Mouse (Mus musculus): ENCODE measurements around the gene Gm17622.

Gm17622 gene

DNA sequence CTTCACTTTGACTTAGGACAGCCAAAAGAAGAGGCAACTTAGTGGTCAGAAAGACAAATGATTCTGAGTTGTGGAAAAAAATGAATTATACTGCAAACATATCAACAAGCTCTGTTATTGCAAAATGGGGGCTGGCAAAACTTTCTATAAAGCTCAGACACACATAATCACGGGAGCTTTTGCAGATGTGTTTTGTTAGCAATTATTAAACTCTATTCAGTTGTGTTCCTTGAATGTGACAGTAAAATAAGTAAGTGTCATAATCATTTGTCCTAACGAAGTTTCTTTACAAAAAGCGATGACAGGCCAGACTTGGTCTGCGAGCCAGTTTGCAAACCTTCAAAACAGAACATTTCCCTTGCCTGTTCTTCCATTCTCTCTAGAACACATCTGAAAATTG lies 17.0 kb downstream of the Gm17622 start:
- in situ Hi-C loops (cut with MboI, MseI) = no loop called here

DNA sequence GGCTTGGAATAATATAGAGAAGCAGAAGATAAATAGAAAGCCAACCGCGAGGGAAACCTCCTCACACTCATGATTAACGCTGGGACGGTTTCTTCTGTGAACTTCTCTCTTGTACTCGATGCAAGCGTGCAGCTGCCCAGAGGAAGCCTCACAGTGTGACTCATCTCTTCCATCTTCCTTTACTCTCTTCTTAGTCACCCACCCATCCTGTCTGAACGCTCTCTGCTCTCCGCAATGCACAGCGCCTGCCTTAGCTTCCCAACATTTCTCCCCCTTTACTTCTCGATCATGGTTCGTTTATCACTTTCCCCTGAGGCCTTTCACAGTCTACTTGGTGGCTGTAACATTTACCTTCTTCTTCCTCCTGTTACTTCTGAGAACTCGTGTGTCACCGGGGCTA lies 20.1 kb downstream of the Gm17622 start:
- in situ Hi-C loops (cut with MboI, MseI) = no loop called here

DNA sequence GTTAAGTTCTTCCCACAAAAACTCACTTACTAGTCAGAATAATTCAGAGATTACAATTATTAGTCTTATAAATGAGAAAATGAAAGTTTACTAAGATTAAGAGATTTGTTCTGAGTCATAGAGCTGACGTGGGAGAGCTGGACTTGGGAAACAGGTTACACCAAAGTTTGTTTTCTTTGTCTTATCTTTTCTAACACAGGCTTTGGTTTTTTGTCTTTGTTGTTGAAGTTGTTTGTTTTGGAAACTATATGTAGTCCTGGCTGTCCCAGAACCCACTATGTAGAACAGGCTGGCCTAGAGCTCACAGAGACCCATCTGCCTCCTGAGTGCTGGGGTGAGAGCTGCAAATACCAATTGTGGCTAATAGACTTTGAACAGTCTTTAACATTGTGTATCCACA lies 20.7 kb downstream of the Gm17622 start:
- in situ Hi-C loops (cut with MboI, MseI) = no loop called here

DNA sequence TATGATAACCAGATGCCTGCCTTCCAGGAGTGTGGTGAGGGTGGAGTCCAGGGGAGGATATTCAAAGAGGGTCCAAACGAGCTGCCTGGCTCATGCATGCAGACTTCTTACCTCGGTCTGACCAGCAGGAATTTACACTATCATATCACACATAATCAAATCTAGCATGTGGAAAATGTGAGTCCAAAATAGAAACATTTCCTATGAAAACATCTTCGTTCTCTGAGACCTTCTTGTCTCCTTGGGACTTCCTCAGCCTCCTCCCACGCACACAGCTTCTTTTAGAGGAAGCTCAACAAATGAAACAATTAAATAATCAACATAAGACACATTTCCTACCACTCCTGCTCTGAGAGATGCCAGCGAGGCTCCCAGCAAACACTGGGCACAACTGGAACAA lies 21.4 kb downstream of the Gm17622 start:
- in situ Hi-C loops (cut with MboI, MseI) = no loop called here

DNA sequence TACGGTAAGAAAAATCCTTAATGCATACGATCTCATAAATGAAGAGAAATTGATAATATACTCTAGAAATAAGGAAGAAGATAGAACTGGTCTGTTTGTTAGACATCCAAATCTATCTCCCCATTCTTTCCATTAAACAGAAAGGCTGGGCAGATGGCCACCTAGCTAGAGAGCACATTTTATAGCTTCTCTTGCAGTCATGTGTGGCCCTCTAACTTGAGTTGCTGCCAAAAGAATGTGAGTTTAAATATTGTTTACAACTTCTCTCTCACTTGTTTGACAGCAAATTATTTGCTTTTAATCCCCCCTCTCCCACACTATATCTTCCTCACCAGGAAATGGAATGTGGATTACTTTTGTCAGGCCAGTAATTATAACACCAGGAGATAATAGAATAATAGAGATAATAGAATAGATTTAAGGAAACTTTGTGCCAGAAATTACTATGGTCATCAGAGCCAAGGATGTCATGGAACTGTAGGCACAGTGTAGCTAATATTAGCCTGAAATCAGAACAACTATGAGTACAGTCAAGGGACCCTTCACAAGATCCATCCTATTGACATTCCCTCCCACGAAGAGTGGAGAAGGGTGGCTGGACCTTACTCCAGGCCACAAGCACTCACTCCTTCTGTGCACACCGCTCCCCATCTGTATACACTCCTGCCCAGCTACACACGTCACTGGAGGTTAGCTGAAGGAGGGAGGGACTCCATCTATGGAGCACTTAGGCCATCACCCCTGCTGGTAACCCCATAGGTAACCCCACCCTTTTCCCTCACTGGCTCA lies 23.8 kb downstream of the Gm17622 start:
- in situ Hi-C loops (cut with MboI, MseI) = no loop called here

DNA sequence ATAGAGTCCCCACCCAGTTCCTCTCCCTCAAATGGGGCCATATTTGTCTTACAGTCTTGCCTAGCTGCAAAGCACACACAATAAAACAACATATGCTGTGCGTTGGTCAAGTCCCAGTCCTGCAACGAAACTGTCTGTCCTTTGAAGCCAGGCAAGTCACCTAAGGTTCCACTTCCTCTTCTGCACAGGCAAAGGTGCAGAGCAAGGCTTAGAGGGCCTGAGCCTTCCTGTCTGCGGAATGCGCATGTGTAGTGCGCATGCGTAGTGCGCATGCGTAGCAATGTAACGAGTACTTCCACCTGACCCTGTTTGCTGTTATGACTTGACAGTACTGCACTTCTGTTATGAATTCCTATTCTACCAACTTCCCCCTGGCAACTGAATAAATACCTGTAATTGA lies 25.7 kb downstream of the Gm17622 start:
- in situ Hi-C loops (cut with MboI, MseI) = no loop called here

DNA sequence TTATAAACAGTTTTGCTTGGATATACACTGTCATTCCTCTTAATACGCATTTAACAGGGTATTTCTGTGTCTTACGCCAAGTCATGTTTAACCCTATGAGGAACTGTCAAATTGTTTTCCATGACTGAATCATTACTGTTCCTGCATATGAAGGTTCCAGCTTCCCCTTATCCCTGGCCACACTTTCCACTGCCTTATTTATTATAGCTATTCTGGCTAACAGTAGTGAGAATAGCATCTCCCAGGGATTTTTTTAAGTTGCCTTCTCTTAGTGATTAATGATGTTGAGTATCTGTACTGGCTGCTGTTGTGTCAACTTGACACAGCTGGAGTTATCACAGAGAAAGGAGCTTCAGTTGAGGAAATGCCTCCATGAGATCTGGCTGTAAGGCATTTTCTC lies 26.8 kb downstream of the Gm17622 start:
- in situ Hi-C loops (cut with MboI, MseI) = no loop called here

DNA sequence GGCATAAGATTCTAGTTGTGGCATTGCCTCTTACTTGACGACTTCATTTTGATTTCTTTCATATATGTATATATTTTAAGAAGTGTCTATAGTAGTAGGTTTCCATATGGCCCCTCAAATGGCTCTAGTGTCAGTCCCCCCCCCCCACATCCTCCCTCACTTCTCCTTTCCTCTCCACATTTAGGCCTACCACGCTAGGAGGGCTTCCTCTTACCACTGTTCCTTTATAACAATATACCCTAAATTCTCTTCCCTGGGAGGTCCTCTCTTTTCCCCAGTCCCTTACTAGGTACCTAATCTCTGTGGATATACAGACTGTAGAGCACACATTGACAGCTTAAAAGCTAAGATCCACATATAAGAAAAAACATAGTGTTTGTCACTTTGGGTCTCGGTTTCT lies 30.8 kb downstream of the Gm17622 start:
- in situ Hi-C loops (cut with MboI, MseI) = no loop called here

DNA sequence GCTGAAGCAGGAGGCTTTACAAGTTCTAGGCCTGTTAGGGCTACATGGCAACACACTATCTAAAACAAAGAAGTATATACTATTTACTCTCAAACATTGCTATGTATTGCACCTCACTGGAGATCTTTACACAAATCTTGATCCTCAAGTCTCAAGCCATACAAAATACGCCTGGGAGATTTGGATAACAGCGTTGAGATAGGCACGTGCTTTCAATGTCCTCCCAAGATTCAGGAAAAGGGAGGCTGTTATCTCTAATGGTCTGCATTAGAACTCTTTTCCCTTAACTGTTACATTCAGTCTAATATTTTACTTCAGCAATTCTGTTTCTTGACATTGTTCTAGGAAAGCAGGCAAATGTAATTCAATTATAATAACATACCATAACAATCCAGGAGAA lies 36.5 kb downstream of the Gm17622 start:
- in situ Hi-C loops (cut with MboI, MseI) = no loop called here

DNA sequence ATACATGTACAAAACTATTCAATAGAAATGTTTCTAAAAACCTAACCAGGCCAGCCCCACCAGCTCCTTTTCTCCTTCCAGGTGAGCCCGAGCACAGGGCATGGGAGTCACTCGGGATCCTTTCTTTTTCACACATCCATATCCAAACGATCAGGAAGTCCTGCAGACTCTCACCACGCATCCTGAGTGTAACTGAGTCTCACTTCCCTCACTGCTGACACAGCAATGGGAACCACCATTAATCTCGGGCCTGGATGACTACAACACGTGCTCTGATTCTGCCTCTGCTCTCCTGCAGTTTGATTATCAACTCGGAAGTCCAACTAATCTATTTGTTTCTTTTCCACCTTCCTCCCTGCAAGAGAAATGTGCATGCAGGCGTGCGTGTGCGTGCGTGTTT lies 37.3 kb downstream of the Gm17622 start:
- in situ Hi-C loops (cut with MboI, MseI) = no loop called here

DNA sequence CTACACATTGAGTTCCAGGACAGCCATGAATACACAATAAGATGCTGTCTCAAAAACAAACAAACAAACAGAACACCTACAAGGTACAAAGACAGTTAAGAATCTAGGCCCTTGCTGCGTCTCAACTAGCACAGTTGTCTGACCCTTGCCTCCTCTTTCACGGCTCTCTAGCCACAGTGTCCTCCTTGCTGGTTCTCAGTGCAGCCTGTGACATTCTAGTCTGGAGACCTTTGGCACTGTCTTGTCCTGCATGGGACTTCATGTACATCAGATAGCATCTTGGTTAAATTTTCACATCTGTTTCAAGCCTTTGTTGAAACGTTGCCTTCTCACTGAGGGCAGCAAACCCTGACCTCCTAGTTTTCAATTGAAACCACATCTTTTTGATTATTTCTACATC lies 38.2 kb downstream of the Gm17622 start:
- in situ Hi-C loops (cut with MboI, MseI) = no loop called here

DNA sequence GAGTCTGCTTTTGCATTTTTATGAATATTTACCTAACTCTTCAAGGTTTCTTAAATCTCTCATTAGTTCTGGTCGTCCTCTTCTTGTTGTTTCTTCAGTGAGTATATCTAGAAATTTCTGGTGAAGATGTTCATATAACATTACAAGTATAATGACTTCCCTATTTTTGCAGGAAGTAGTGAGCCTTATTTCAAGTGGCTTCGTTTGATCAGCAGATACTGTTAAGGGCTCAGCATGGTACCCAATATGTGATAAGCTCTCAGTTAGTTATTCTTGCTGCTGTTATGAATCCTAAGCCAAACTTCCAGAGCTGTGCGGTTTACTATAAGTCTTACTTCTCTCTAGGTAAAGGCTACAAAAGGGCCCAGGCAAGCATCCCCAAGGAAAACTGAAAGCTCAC lies 39.0 kb downstream of the Gm17622 start:
- in situ Hi-C loops (cut with MboI, MseI) = no loop called here

DNA sequence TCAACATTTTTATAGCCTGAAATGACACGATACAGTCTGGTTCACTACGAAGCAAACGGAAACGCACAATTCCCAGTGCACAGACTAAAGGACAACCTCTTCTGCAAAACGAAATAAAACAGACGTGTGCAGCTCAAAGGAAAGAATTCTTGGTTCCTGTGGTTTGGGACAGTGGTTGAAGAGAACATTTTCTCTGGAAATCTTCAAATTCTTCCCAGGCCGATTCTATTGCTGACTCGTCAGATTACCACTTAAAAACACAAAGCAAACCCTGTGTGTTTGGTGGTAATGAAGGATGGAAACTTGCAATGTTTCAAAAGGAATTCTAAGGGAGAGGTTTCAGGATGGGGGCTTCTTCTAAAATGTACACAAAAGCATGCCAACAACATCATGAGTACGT lies 39.5 kb downstream of the Gm17622 start:
- in situ Hi-C loops (cut with MboI, MseI) = no loop called here

DNA sequence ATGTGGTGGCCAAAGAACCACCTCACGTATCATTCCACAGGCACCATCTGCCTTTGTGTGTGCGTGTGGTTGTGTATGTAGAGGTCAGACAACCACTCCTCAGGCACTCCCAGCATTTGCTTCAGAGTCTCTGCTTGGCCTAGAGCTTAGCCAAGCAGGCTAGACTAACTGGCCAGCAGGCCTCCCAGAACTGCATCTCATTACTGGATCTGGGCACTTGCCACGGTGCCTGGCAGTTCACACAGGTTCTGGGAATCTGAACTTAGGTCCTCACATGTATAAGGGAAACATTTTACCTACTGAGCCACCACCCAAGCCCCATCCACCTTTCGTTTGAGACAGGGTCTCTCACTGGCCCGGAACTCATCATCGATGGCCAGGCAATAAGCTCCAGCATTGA lies 41.6 kb downstream of the Gm17622 start:
- in situ Hi-C loops (cut with MboI, MseI) = no loop called here

DNA sequence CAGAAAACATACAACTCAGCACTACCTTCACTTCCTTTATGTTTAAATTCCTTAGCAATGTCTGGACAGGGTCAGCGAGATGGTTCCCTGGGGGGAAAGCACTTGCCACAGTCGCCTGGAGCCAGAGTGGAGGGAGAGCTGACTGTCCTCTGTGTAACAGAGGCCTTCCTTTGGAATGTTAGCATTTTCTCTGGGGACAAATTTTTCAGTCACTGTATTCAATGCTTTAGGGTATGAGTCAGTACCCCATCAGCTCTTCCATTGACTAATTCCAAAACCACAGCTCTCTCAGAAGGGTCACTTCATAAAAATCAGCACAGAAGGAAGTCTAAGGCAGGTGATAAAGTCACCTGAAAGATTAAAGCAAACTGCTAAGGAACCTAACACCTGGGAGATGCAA lies 43.2 kb downstream of the Gm17622 start:
- in situ Hi-C loops (cut with MboI, MseI) = no loop called here

DNA sequence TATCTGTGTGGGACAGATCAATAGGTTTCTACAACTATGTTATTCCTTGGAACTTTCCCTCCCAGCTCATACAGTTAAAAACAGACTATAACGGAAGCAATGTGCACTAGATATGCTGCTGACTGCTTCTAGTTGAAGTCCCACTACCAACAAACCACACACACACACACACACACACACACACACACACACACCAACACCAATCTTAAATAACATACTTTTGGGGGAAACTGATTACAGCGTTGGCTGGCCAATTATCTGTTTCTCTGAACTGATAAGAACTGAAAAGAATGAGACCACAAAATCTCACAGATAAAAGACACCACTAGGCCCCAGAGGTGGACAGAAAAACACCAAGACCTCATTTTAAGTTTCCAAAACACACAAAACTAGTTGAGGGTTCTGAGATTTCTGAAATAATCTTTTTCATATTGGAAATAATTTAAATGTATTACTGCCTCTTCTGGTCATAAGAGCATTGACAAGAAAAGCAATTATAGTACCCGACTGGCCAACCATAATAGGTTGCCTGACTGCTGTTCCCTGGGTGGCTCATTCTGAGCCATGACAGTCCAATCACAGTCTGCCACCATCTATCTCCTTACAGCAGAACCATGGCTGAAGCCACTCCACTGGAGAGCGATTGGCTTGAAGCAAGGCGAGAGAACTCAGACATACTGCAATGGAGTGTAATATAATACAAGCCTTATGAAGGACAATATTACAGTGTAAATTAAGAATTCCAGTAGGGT lies 46.5 kb downstream of the Gm17622 start:
- in situ Hi-C loops (cut with MboI, MseI) = no loop called here

DNA sequence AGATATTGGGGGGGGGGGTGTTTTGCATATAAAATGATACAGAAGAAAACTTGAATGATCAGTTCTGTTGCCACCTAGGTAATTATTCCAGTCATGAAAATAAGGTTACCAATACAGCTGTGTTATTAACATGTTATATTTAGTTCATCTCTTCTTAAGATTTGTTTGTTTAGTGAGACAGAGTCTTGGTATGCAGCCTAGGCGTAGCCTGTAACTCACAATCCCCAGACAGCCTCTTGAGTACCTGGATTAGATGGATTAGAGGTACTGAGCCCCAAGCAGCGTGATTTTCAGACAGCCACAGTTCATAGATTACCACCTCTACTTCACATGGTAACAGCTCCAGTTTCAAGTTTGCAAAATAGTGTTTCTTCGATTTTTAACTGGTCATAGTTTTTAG lies 47.6 kb downstream of the Gm17622 start:
- in situ Hi-C loops (cut with MboI, MseI) = no loop called here

All from T-helper 1 cell (primary cell).